Comparison of ENCODE assay signal across 22 mouse cellular contexts in the genomic region with DNA sequence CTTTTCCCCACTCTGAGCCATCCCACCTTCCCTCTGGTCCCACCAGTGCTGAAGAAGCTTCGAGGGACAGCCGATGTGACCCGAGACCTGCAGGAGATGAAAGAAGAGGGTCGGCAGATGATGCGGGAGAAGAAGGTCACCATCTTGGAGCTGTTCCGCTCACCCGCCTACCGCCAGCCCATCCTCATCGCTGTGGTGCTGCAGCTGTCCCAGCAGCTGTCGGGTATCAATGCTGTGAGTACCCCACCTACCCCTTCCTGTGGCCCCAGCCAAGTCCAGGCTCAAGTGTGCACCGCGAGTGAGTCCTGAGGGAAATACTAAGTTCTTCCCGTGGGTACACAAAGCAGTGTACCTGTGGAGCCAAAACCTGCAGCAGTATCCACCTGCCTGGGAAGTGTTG. TPM values are rescaled to one million over a fixed set of nuclear protein-coding genes. Genes with fewer than 3 reads are reported as not detected.
DNase-seq lines count a peak whose midpoint lies in the region; ATAC-seq lines count a peak whose summit lies in the region.
"Had no signal": no experiment of that assay in that cellular context is flagged by ENCODE, and none has a peak within 500 bp of the region (broad histone marks: within the 10 kb centered on the region; RNA-seq: fewer than 3 reads in every experiment).

No protein-coding gene starts in this region.

- no peak for ATAC-seq in heart, embryonic 11.5 days (replicated peaks; ENCODE audit: insufficient number of reproducible peaks, low FRiP score, low TSS enrichment)
- no peak for ATAC-seq in liver, embryonic 15.5 days (ENCODE audit: insufficient read depth)
- ATAC-seq in forebrain, embryonic 16.5 days = no peak
- ATAC-seq: forebrain, embryonic 14.5 days; forebrain, postnatal 0 days had no signal

- H3K27me3 ChIP-seq in heart, embryonic 11.5 days (ENCODE audit: control insufficient read depth, insufficient read depth, low read length) = no peaks in the 10 kb centered on the region
- H3K27me3 ChIP-seq in heart, embryonic 10.5 days (ENCODE audit: insufficient read depth, poor library complexity, severe bottlenecking) = no peaks in the 10 kb centered on the region
- H3K27me3 ChIP-seq in liver, embryonic 15.5 days = no peaks in the 10 kb centered on the region
- no peaks in the 10 kb centered on the region for H3K27me3 ChIP-seq in forebrain, embryonic 16.5 days (replicated peaks; ENCODE audit: control insufficient read depth, insufficient read depth, low read length)
- H3K27me3 ChIP-seq: embryonic facial prominence, embryonic 13.5 days; embryonic facial prominence, embryonic 15.5 days; forebrain, embryonic 12.5 days had no signal

- no peaks in the 10 kb centered on the region for H3K9me3 ChIP-seq in heart, embryonic 11.5 days (replicated peaks; ENCODE audit: control insufficient read depth, low read length)
- H3K9me3 ChIP-seq in heart, embryonic 10.5 days = no peaks in the 10 kb centered on the region
- H3K9me3 ChIP-seq in liver, embryonic 15.5 days (replicated peaks) = no peaks in the 10 kb centered on the region
- no peaks in the 10 kb centered on the region for H3K9me3 ChIP-seq in forebrain, embryonic 16.5 days (ENCODE audit: control insufficient read depth, low read length)
- H3K9me3 ChIP-seq: embryonic facial prominence, embryonic 13.5 days; embryonic facial prominence, embryonic 15.5 days; forebrain, embryonic 10.5 days; forebrain, embryonic 12.5 days had no signal

- H3K4me3 ChIP-seq in heart, embryonic 11.5 days (ENCODE audit: low read depth, low read length) = no peak overlapping the region
- no peak overlapping the region for H3K4me3 ChIP-seq in heart, embryonic 10.5 days
- no peak overlapping the region for H3K4me3 ChIP-seq in liver, embryonic 15.5 days (replicated peaks)
- no peak overlapping the region for H3K4me3 ChIP-seq in forebrain, embryonic 16.5 days (replicated peaks; ENCODE audit: low read length)
- H3K4me3 ChIP-seq: embryonic facial prominence, embryonic 13.5 days; embryonic facial prominence, embryonic 15.5 days; erythroblast, embryonic 14.5 days; forebrain, embryonic 10.5 days; forebrain, embryonic 12.5 days had no signal

- no peak overlapping the region for H3K4me2 ChIP-seq in heart, embryonic 11.5 days
- H3K4me2 ChIP-seq in liver, embryonic 15.5 days = no peak overlapping the region
- H3K4me2 ChIP-seq in forebrain, embryonic 16.5 days (ENCODE audit: low read length) = no peak overlapping the region
- H3K4me2 ChIP-seq: embryonic facial prominence, embryonic 13.5 days; embryonic facial prominence, embryonic 15.5 days; forebrain, embryonic 12.5 days had no signal

- peaks cover 2% of the 10 kb centered on the region for H3K4me1 ChIP-seq in heart, embryonic 11.5 days (ENCODE audit: control insufficient read depth, insufficient read depth, low read length)
- peaks cover 21% of the 10 kb centered on the region for H3K4me1 ChIP-seq in heart, embryonic 10.5 days
- H3K4me1 ChIP-seq in liver, embryonic 15.5 days (replicated peaks) = peaks cover 62% of the 10 kb centered on the region
- peaks cover 5% of the 10 kb centered on the region for H3K4me1 ChIP-seq in forebrain, embryonic 16.5 days (replicated peaks; ENCODE audit: control insufficient read depth, insufficient read depth, low read length)

- DNase-seq in heart, embryonic 10.5 days (ENCODE audit: low spot score) = no peak
- DNase-seq in liver = no peak
- DNase-seq: adrenal gland, adult 2 months; adrenal gland, postnatal 10 days; adrenal gland, postnatal 25 days; cerebellum, adult 11 months; cerebellum, adult 18-20 months; cerebellum, adult 8-10 months; cerebellum, adult 9-11 months; cerebellum, postnatal 14 days; cerebellum, postnatal 36 days; embryo, embryonic 11 days; forebrain, postnatal 0 days had no signal

- H3K9ac ChIP-seq in heart, embryonic 11.5 days (ENCODE audit: low read depth, low read length) = 0 out of 2 replicates have a peak overlapping the region, but pooled peaks have one; percentile 16
- H3K9ac ChIP-seq in liver, embryonic 15.5 days = no peak overlapping the region
- no peak overlapping the region for H3K9ac ChIP-seq in forebrain, embryonic 16.5 days (replicated peaks; ENCODE audit: low read depth, low read length)
- H3K9ac ChIP-seq: embryonic facial prominence, embryonic 13.5 days; embryonic facial prominence, embryonic 15.5 days; forebrain, embryonic 12.5 days; forebrain, postnatal 0 days had no signal

- H3K36me3 ChIP-seq in heart, embryonic 11.5 days (ENCODE audit: control insufficient read depth, insufficient read depth, low read length) = peaks cover 66% of the 10 kb centered on the region
- H3K36me3 ChIP-seq in heart, embryonic 10.5 days = peaks cover 100% of the 10 kb centered on the region
- peaks cover 100% of the 10 kb centered on the region for H3K36me3 ChIP-seq in liver, embryonic 15.5 days (replicated peaks)
- peaks cover 16% of the 10 kb centered on the region for H3K36me3 ChIP-seq in forebrain, embryonic 16.5 days (ENCODE audit: control insufficient read depth, insufficient read depth)

- H3K27ac ChIP-seq in heart, embryonic 11.5 days (ENCODE audit: low read depth, low read length) = no peak overlapping the region
- H3K27ac ChIP-seq in heart, embryonic 10.5 days = no peak overlapping the region
- 0 out of 2 replicates have a peak overlapping the region, but pooled peaks have one; percentile 6 for H3K27ac ChIP-seq in liver, embryonic 15.5 days (replicated peaks)
- no peak overlapping the region for H3K27ac ChIP-seq in forebrain, embryonic 16.5 days (ENCODE audit: low read length)
- H3K27ac ChIP-seq: embryonic facial prominence, embryonic 13.5 days; embryonic facial prominence, embryonic 15.5 days; forebrain, embryonic 10.5 days; forebrain, embryonic 12.5 days had no signal

- 95% methylated on average over 13 of the region's 13 CpGs for WGBS in heart, embryonic 11.5 days (ENCODE audit: insufficient replicate concordance)
- 95% methylated on average over 13 of the region's 13 CpGs for WGBS in heart, embryonic 10.5 days
- WGBS in liver, embryonic 15.5 days (ENCODE audit: insufficient replicate concordance) = 95% methylated on average over 13 of the region's 13 CpGs
- WGBS in forebrain, embryonic 16.5 days = 88% methylated on average over 13 of the region's 13 CpGs

RNA-seq across cellular contexts. Expression of gene Slc2a1, which starts 24.8 kb away (rescaled TPM):
- 426 and 446 TPM in 2 replicates for polyA plus RNA-seq in heart, embryonic 11.5 days (2014; fragmentation: Nextera tagmentation; extraction: Ambion mirVana)
- 549 and 607 TPM in 2 replicates for polyA plus RNA-seq in heart, embryonic 10.5 days (2016; fragmentation: Nextera tagmentation; extraction: Ambion mirVana)
- 293 and 326 TPM in 2 replicates for polyA plus RNA-seq in liver, embryonic 15.5 days (2015; fragmentation: Nextera tagmentation; extraction: Ambion mirVana)
- polyA plus RNA-seq in forebrain, embryonic 16.5 days (2015; fragmentation: Nextera tagmentation; extraction: Ambion mirVana) = 88.3 and 103 TPM in 2 replicates

RNA-seq across cellular contexts. Expression of gene Zfp691, which starts 40.7 kb away (rescaled TPM):
- 10.9 and 13.7 TPM in 2 replicates for polyA plus RNA-seq in heart, embryonic 11.5 days (2014; fragmentation: Nextera tagmentation; extraction: Ambion mirVana)
- 8.1 and 10.0 TPM in 2 replicates for polyA plus RNA-seq in heart, embryonic 10.5 days (2016; fragmentation: Nextera tagmentation; extraction: Ambion mirVana)
- polyA plus RNA-seq in liver, embryonic 15.5 days (2015; fragmentation: Nextera tagmentation; extraction: Ambion mirVana) = 2.2 and 2.5 TPM in 2 replicates
- 3.7 and 6.1 TPM in 2 replicates for polyA plus RNA-seq in forebrain, embryonic 16.5 days (2015; fragmentation: Nextera tagmentation; extraction: Ambion mirVana)

RNA-seq across cellular contexts. Expression of gene Ermap, which starts 56.5 kb away (rescaled TPM):
- 34.7 and 58.1 TPM in 2 replicates for polyA plus RNA-seq in heart, embryonic 11.5 days (2014; fragmentation: Nextera tagmentation; extraction: Ambion mirVana)
- polyA plus RNA-seq in heart, embryonic 10.5 days (2016; fragmentation: Nextera tagmentation; extraction: Ambion mirVana) = 26.6 and 31.9 TPM in 2 replicates
- 386 and 428 TPM in 2 replicates for polyA plus RNA-seq in liver, embryonic 15.5 days (2015; fragmentation: Nextera tagmentation; extraction: Ambion mirVana)
- 0.16 and 0.54 TPM in 2 replicates for polyA plus RNA-seq in forebrain, embryonic 16.5 days (2015; fragmentation: Nextera tagmentation; extraction: Ambion mirVana)

Comparison
In these comparisons a context has a peak if more than half of its experiments do, and no peak if none do; other contexts are left out.
1. RNA of gene Ermap, which starts 56.5 kb away (polyA plus RNA-seq): 386 to 428 TPM in liver, embryonic 15.5 days, 34.7 to 58.1 TPM in heart, embryonic 11.5 days and 26.6 to 31.9 TPM in heart, embryonic 10.5 days; 0.16 to 0.54 TPM in forebrain, embryonic 16.5 days; every median in the first group is over 10 times any median in the second.